Mouse (Mus musculus): ENCODE results near the gene Lrpap1.
A peak's percentile ranks its signal among the peaks of the same experiment; 100 is the strongest.

Lrpap1 gene

GRCm38 (mm10) chr5:35056604-35057432 is 48.7 kb downstream of the Lrpap1 start, which contains the start of gene Dok7:
Gene Dok7 (plus strand): TSS chr5:35056766.
- peak; percentile 56 for DNase-seq

- DNase-seq: no peak
Observed at GRCm38 (mm10) chr5:35055076-35055475, 50.5 kb downstream of the Lrpap1 start.

GRCm38 (mm10) chr5:35054628-35055027 is 50.9 kb downstream of the Lrpap1 start:
- DNase-seq: no peak

GRCm38 (mm10) chr5:35050541-35050940 is 55.0 kb downstream of the Lrpap1 start:
- no peak for DNase-seq

GRCm38 (mm10) chr5:35043110-35043451 is 62.5 kb downstream of the Lrpap1 start:
- DNase-seq: peak; percentile 65

GRCm38 (mm10) chr5:35042431-35043109 is 63.0 kb downstream of the Lrpap1 start:
- no peak for DNase-seq
